Mouse (Mus musculus) ES-Bruce4 (cell line): Measurements from ENCODE around the gene Lurap1l. TPM values are rescaled to one million over a fixed set of nuclear protein-coding genes. Genes with fewer than 3 reads are reported as not detected.

Source experiments
- H3K27ac ChIP-seq: 2 replicates; pipeline ENCODE4 v1.5.1; 2012; ENCODE audit warnings: low read length, inconsistent platforms; ENCODE audit not compliant: insufficient read depth
- H3K27me3 ChIP-seq: 2 replicates; pipeline ENCODE4 v1.6.1; 2012; ENCODE audit warnings: mild to moderate bottlenecking, low read length, inconsistent platforms; ENCODE audit not compliant: control insufficient read depth, poor library complexity, insufficient read depth, severe bottlenecking
- H3K36me3 ChIP-seq: 2 replicates; pipeline ENCODE4 v1.6.1; 2012; ENCODE audit warnings: inconsistent platforms, mild to moderate bottlenecking, low read length, moderate library complexity; ENCODE audit not compliant: control insufficient read depth, poor library complexity, insufficient read depth, severe bottlenecking
- H3K4me1 ChIP-seq: one replicate; pipeline ENCODE4 v1.8.1; 2011; ENCODE audit warnings: low read length; ENCODE audit not compliant: control insufficient read depth, insufficient read depth
- H3K4me3 ChIP-seq: 2 replicates; pipeline ENCODE4 v1.5.1; 2011; ENCODE audit warnings: low read depth, mild to moderate bottlenecking, low read length
- H3K9ac ChIP-seq: 2 replicates; pipeline ENCODE4 v1.6.1; 2012; ENCODE audit warnings: low read depth, mild to moderate bottlenecking, inconsistent platforms; ENCODE audit not compliant: poor library complexity, severe bottlenecking
- H3K9me3 ChIP-seq: replicated peaks from 2 replicates; pipeline ENCODE4 v1.6.1; 2012; ENCODE audit warnings: mild to moderate bottlenecking, low read length, inconsistent platforms; ENCODE audit not compliant: control insufficient read depth, poor library complexity, insufficient read depth, severe bottlenecking
- CTCF ChIP-seq: IDR thresholded peaks from one replicate; pipeline ENCODE4 v1.8.1; 2011; ENCODE audit warnings: low read depth, low read length
- EP300 ChIP-seq: IDR thresholded peaks from 2 replicates; pipeline ENCODE4 v1.6.1; 2011; ENCODE audit warnings: low read depth, low read length; ENCODE audit not compliant: insufficient read depth
- POLR2A ChIP-seq: IDR thresholded peaks from one replicate; pipeline ENCODE4 v1.8.1; 2011; ENCODE audit warnings: low read length; ENCODE audit not compliant: insufficient read depth
- polyA plus RNA-seq: library from polyadenylated mRNA; stranded (reverse); fragments of >200 nt; gene quantifications from 2 replicates; pipeline ENCODE4 v1.2.4, GENCODE M21; 2011; ENCODE audit warnings: low read depth; ENCODE audit not compliant: missing spikeins, insufficient read depth, insufficient read length

Lurap1l gene
- polyA plus RNA-seq, 1 experiment = 3.1 TPM

- Histone ChIP-seq H3K9me3 (no peaks in the 10 kb centered on the region), H3K27me3 (no peaks in the 10 kb centered on the region), H3K36me3 (no peaks in the 10 kb centered on the region), H3K4me1 (no peaks in the 10 kb centered on the region), H3K9ac (no peak overlapping the region), H3K27ac (no peak overlapping the region), H3K4me3 (no peak overlapping the region)
- TF ChIP-seq CTCF (no peak), EP300 (no peak), POLR2A (no peak)
These were observed 11.4 kb downstream of the Lurap1l start for GRCm38 (mm10) chr4:80921646-80922489.

GRCm38 (mm10) chr4:80922654-80923053 is 12.2 kb downstream of the Lurap1l start:
- H3K9me3 ChIP-seq = no peaks in the 10 kb centered on the region
- no peaks in the 10 kb centered on the region for H3K4me1 ChIP-seq
- no peak overlapping the region for H3K9ac ChIP-seq
- no peaks in the 10 kb centered on the region for H3K36me3 ChIP-seq
- no peaks in the 10 kb centered on the region for H3K27me3 ChIP-seq
- TF ChIP-seq EP300 (no peak), POLR2A (no peak), CTCF (no peak)
- no peak overlapping the region for H3K4me3 ChIP-seq
- no peak overlapping the region for H3K27ac ChIP-seq

GRCm38 (mm10) chr4:80924815-80925214 is 14.4 kb downstream of the Lurap1l start:
- H3K27me3 ChIP-seq = no peaks in the 10 kb centered on the region
- no peak overlapping the region for H3K4me3 ChIP-seq
- H3K4me1 ChIP-seq = no peaks in the 10 kb centered on the region
- no peak overlapping the region for H3K27ac ChIP-seq
- H3K36me3 ChIP-seq = no peaks in the 10 kb centered on the region
- H3K9ac ChIP-seq = no peak overlapping the region
- H3K9me3 ChIP-seq = no peaks in the 10 kb centered on the region
- no peak for TF ChIP-seq CTCF
- TF ChIP-seq EP300 = no peak
- no peak for TF ChIP-seq POLR2A

GRCm38 (mm10) chr4:80925752-80926519 is 15.5 kb downstream of the Lurap1l start:
- no peak overlapping the region for H3K9ac ChIP-seq
- H3K4me3 ChIP-seq = no peak overlapping the region
- H3K27ac ChIP-seq = no peak overlapping the region
- no peaks in the 10 kb centered on the region for H3K36me3 ChIP-seq
- no peaks in the 10 kb centered on the region for H3K9me3 ChIP-seq
- H3K27me3 ChIP-seq = no peaks in the 10 kb centered on the region
- no peaks in the 10 kb centered on the region for H3K4me1 ChIP-seq
- no peak for TF ChIP-seq EP300
- no peak for TF ChIP-seq POLR2A
- TF ChIP-seq CTCF = no peak

GRCm38 (mm10) chr4:80934749-80935148 is 24.3 kb downstream of the Lurap1l start:
- no peaks in the 10 kb centered on the region for H3K4me1 ChIP-seq
- TF ChIP-seq CTCF = no peak
- no peak for TF ChIP-seq POLR2A
- no peak for TF ChIP-seq EP300
- no peaks in the 10 kb centered on the region for H3K27me3 ChIP-seq
- no peak overlapping the region for H3K4me3 ChIP-seq
- H3K9me3 ChIP-seq = no peaks in the 10 kb centered on the region
- no peaks in the 10 kb centered on the region for H3K36me3 ChIP-seq
- H3K9ac ChIP-seq = no peak overlapping the region
- H3K27ac ChIP-seq = no peak overlapping the region

GRCm38 (mm10) chr4:80939115-80939514 is 28.7 kb downstream of the Lurap1l start:
- Histone ChIP-seq H3K4me3 (no peak overlapping the region), H3K27me3 (no peaks in the 10 kb centered on the region), H3K4me1 (no peaks in the 10 kb centered on the region), H3K27ac (no peak overlapping the region), H3K36me3 (no peaks in the 10 kb centered on the region), H3K9ac (no peak overlapping the region), H3K9me3 (no peaks in the 10 kb centered on the region)
- TF ChIP-seq CTCF (no peak), POLR2A (no peak), EP300 (no peak)
